Mouse (Mus musculus) v-Abl transformed pro-B cells (cell line): ENCODE results near the gene Ep300.
"Not testable (repeated sequence)": the region's sequence is repeated elsewhere in the genome, so short reads cannot be mapped to it uniquely, and the experiment has no call there.

Experiments used
- in situ Hi-C, 2 experiments: fragments of 400-800 bp; cut with MboI; formaldehyde crosslinking; loops; one replicate each; pipeline ENCODE4 v1.15.1; 2025; ENCODE audit not compliant: unreplicated experiment in 2 of 2

The Ep300 gene

GRCm38 (mm10) chr15:81587686-81588085 is 2.5 kb downstream of the Ep300 start:
- in situ Hi-C loops, result no loop called here

GRCm38 (mm10) chr15:81594146-81594696 is 9.1 kb downstream of the Ep300 start:
- in situ Hi-C loops, result no loop called here

GRCm38 (mm10) chr15:81598742-81599141 is 13.6 kb downstream of the Ep300 start:
- in situ Hi-C loops, result not testable (repeated sequence)

- in situ Hi-C loops, result loop anchor here (5.0 kb wide), 3 partner anchors 37 to 158 kb away; no protein-coding TSS in a partner anchor
Observed at GRCm38 (mm10) chr15:81605241-81605640, 20.1 kb downstream of the Ep300 start.

- in situ Hi-C loops, result loop anchor here (5.0 kb wide), 3 partner anchors 36 to 159 kb away; no protein-coding TSS in a partner anchor
Observed at GRCm38 (mm10) chr15:81606634-81607033, 21.5 kb downstream of the Ep300 start.

GRCm38 (mm10) chr15:81649516-81650455 is 64.6 kb downstream of the Ep300 start:
- in situ Hi-C loops, result loop anchor here in 1 of 2 experiments (5.0 to 25.0 kb wide), 2 partner anchors 37 to 737 kb away; no protein-coding TSS in a partner anchor

GRCm38 (mm10) chr15:81650636-81651035 is 65.5 kb downstream of the Ep300 start:
- in situ Hi-C loops, result no loop called here

- in situ Hi-C loops, result no loop called here
Observed at GRCm38 (mm10) chr15:81661701-81662100, 76.5 kb downstream of the Ep300 start.

- in situ Hi-C loops, result no loop called here
Observed at GRCm38 (mm10) chr15:81663281-81663680, 78.1 kb downstream of the Ep300 start.

- in situ Hi-C loops, result no loop called here
Observed at GRCm38 (mm10) chr15:81663697-81664561, 78.8 kb downstream of the Ep300 start, which contains the start of gene L3mbtl2. Gene L3mbtl2 (plus strand): TSS chr15:81663889.

GRCm38 (mm10) chr15:81666957-81667356 is 81.8 kb downstream of the Ep300 start:
- in situ Hi-C loops, result no loop called here

GRCm38 (mm10) chr15:81670231-81670640 is 85.1 kb downstream of the Ep300 start:
- in situ Hi-C loops, result no loop called here

- in situ Hi-C loops, result no loop called here
Observed at GRCm38 (mm10) chr15:81676637-81677036, 91.5 kb downstream of the Ep300 start.

GRCm38 (mm10) chr15:81680301-81680805 is 95.2 kb downstream of the Ep300 start:
- in situ Hi-C loops, result no loop called here

- in situ Hi-C loops, result no loop called here
Observed at GRCm38 (mm10) chr15:81693366-81693966, 108.3 kb downstream of the Ep300 start.

- in situ Hi-C loops, result no loop called here
Observed at GRCm38 (mm10) chr15:81693967-81694881, 109.1 kb downstream of the Ep300 start.

GRCm38 (mm10) chr15:81694891-81695290 is 109.7 kb downstream of the Ep300 start:
- in situ Hi-C loops, result no loop called here

- in situ Hi-C loops, result no loop called here
Observed at GRCm38 (mm10) chr15:81697175-81697574, 112.0 kb downstream of the Ep300 start, which contains the start of gene Chadl. Gene Chadl (minus strand): TSS chr15:81697287.

GRCm38 (mm10) chr15:81697847-81698246 is 112.7 kb downstream of the Ep300 start:
- in situ Hi-C loops, result no loop called here
